Comparison of ENCODE assay signal across 9 mouse cellular contexts in genomic region chr11:55571144-55571543, GRCm38 (mm10). TPM values are rescaled to one million over a fixed set of nuclear protein-coding genes. Genes with fewer than 3 reads are reported as not detected.
DNase-seq lines count a peak whose midpoint lies in the region; TF ChIP-seq lines count a peak whose summit lies in the region.
"Had no signal": no experiment of that assay in that cellular context is flagged by ENCODE, and none has a peak within 500 bp of the region (broad histone marks: within the 10 kb centered on the region; RNA-seq: fewer than 3 reads in every experiment).

No protein-coding gene starts in this region.

- H3K27ac ChIP-seq in left cerebral cortex, adult 2 months, result no peak overlapping the region
- H3K27ac ChIP-seq: limb, embryonic 15.5 days had no signal

- intact Hi-C loops in left cerebral cortex, adult 2 months (cut with DNase I), result loop anchor here (1.0 to 2.0 kb wide), 2 partner anchors 218 to 420 kb away; no protein-coding TSS in a partner anchor

- H3K4me3 ChIP-seq in left cerebral cortex, adult 2 months, result no peak overlapping the region
- H3K4me3 ChIP-seq: erythroblast, embryonic 14.5 days; limb, embryonic 15.5 days had no signal

- DNase-seq in layer of hippocampus, adult 8-10 months (ENCODE audit: low spot score in 2 of 2), result peak; percentile 9 to 50
- no peak for DNase-seq in layer of hippocampus, adult 9-11 months
- peak; percentile 45 for DNase-seq in ES-CJ7 (ENCODE audit: low read depth, low spot score)
- peak; percentile 17 for DNase-seq in adipocyte (ENCODE audit: low spot score)
- peak; percentile 78 for DNase-seq in embryo, embryonic 10.5 days (ENCODE audit: low spot score)
- DNase-seq in left cerebral cortex, adult 2 months (ENCODE audit: extremely low spot score in 1 of 2, low spot score in 2 of 2), result peak; percentile 28 to 62
- DNase-seq in yolk sac, embryonic 10.5 days (ENCODE audit: low spot score), result no peak

- TF ChIP-seq CTCF in left cerebral cortex, adult 2 months (IDR thresholded peaks at IDR 0.05), result peak; percentile 76

RNA-seq across cellular contexts. Expression of gene Glra1, which starts 36.9 kb away (rescaled TPM):
- total RNA-seq in layer of hippocampus, adult 8-10 months (2022), result under 1 TPM; 0.29 to 0.58 (median 0.51) TPM
- 1 to 10 TPM; 1.5 to 2.1 TPM for total RNA-seq in left cerebral cortex, adult 2 months (2021)

Comparison
In these comparisons a context has a peak if more than half of its experiments do, and no peak if none do; other contexts are left out.
1. DNase-seq: peak in layer of hippocampus, adult 8-10 months (2 of 2), ES-CJ7 (single experiment), adipocyte (single experiment), embryo, embryonic 10.5 days (single experiment) and left cerebral cortex, adult 2 months (2 of 2); none in layer of hippocampus, adult 9-11 months (single experiment) and yolk sac, embryonic 10.5 days (single experiment).